Mouse (Mus musculus) forebrain, postnatal 0 days (tissue): Measurements from ENCODE around the gene D030056L22Rik. TPM values are rescaled to one million over a fixed set of nuclear protein-coding genes. Genes with fewer than 3 reads are reported as not detected.

Source experiments
- ATAC-seq: fragments of 200-750 bp; cut with Nextera tagmentation; 2 replicates; pipeline ENCODE4 v1.8.0; 2017; ENCODE audit warnings: mild to moderate bottlenecking, moderate library complexity
- DNase-seq: peaks from one replicate; pipeline ENCODE4 v3.0.0-alpha.2; 2015
- H3K27ac ChIP-seq: fragments of 300-500 bp; sonication (generic); 2 replicates; pipeline ENCODE4 v1.5.1; 2014; ENCODE audit warnings: low read depth, mild to moderate bottlenecking, antibody characterized with exemption, low read length, moderate library complexity, mixed read lengths
- H3K27me3 ChIP-seq: fragments of 300-500 bp; sonication (generic); 2 replicates; pipeline ENCODE4 v1.6.1; 2014; ENCODE audit warnings: mild to moderate bottlenecking, low read length, mixed read lengths; ENCODE audit not compliant: insufficient read depth
- H3K36me3 ChIP-seq: fragments of 300-500 bp; sonication (generic); 2 replicates; pipeline ENCODE4 v1.6.1; 2014; ENCODE audit warnings: mild to moderate bottlenecking, moderate library complexity; ENCODE audit not compliant: insufficient read depth
- H3K4me1 ChIP-seq: fragments of 300-500 bp; sonication (generic); 2 replicates; pipeline ENCODE4 v1.6.1; 2014; ENCODE audit warnings: antibody characterized with exemption; ENCODE audit not compliant: insufficient read depth
- H3K4me2 ChIP-seq: fragments of 300-500 bp; sonication (generic); 2 replicates; pipeline ENCODE4 v1.6.1; 2014; ENCODE audit warnings: low read depth, mild to moderate bottlenecking, moderate library complexity
- H3K4me3 ChIP-seq: fragments of 300-500 bp; sonication (generic); 2 replicates; pipeline ENCODE4 v1.5.1; 2014; ENCODE audit warnings: low read depth, low read length, mixed read lengths
- H3K9ac ChIP-seq: fragments of 300-500 bp; sonication (generic); 2 replicates; pipeline ENCODE4 v1.6.1; 2014; ENCODE audit warnings: mild to moderate bottlenecking
- H3K9me3 ChIP-seq: fragments of 300-500 bp; sonication (generic); 2 replicates; pipeline ENCODE4 v1.6.1; 2016; ENCODE audit warnings: low read length
- CTCF ChIP-seq: sonication (generic); IDR thresholded peaks from 2 replicates; pipeline ENCODE4 v1.5.1; 2016; ENCODE audit warnings: antibody characterized with exemption, control low read depth, low read depth
- WGBS: fragments of 180-500 bp; shearing (Covaris S2); extraction: QIAGEN DNeasy Blood & Tissue Kit; methylation state at CpG from one replicate; pipeline ENCODE4 v1.1.7; 2014; 5-methylcytosine and 5-hydroxymethylcytosine counted together
- polyA plus RNA-seq: library from polyadenylated mRNA; unstranded; fragments of >200 nt; fragmentation: Nextera tagmentation; extraction: Ambion mirVana; gene quantifications from 2 replicates; pipeline ENCODE4 v1.2.1, GENCODE M21; 2015
- total RNA-seq: library from RNA; depleted of rRNA; stranded (reverse); fragments of >200 nt; gene quantifications from 2 replicates; pipeline ENCODE4 v1.2.3, GENCODE M21; 2014

The D030056L22Rik gene
- total and polyA plus RNA-seq, 2 experiments from 2014 or later, result 40.8 to 61.5 TPM

GRCm38 (mm10) chr19:18725186-18725585, 12.2 kb downstream of the D030056L22Rik start:
- ATAC-seq (no peak), DNase-seq (no peak)
- Histone ChIP-seq H3K27me3 (no peaks in the 10 kb centered on the region), H3K4me1 (no peaks in the 10 kb centered on the region), H3K4me2 (no peak overlapping the region), H3K9me3 (no peaks in the 10 kb centered on the region), H3K27ac (no peak overlapping the region), H3K9ac (no peak overlapping the region), H3K4me3 (no peak overlapping the region), H3K36me3 (no peaks in the 10 kb centered on the region)
- no peak for TF ChIP-seq CTCF
- 80% methylated on average over 2 of the region's 2 CpGs for WGBS

DNA sequence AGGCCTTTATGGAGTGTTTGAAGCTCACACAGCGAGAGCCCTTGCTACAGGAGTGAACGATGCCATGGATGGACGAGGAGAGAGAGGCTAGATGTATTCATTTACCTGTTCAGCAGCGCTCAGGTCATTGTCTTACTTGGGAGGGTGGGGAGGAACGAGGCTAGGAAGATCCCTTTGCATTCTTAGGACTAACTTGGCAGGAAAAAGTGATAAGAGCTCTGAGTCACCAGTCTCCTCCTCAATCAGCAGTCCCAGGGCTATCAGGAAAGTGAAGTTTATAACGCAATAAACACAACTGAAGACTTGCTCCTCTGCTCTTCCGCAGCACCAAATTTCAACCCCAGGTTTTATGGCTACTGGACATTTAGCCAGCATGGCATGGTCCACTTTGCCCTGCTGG, 17.3 kb downstream of the D030056L22Rik start:
- WGBS, result 83% methylated on average over 7 of the region's 7 CpGs
- Histone ChIP-seq H3K27ac (no peak overlapping the region), H3K36me3 (no peaks in the 10 kb centered on the region), H3K9ac (no peak overlapping the region), H3K27me3 (no peaks in the 10 kb centered on the region), H3K4me2 (no peak overlapping the region), H3K4me1 (no peaks in the 10 kb centered on the region), H3K9me3 (no peaks in the 10 kb centered on the region), H3K4me3 (no peak overlapping the region)
- DNase-seq (no peak), ATAC-seq (no peak)
- TF ChIP-seq CTCF, result no peak

DNA sequence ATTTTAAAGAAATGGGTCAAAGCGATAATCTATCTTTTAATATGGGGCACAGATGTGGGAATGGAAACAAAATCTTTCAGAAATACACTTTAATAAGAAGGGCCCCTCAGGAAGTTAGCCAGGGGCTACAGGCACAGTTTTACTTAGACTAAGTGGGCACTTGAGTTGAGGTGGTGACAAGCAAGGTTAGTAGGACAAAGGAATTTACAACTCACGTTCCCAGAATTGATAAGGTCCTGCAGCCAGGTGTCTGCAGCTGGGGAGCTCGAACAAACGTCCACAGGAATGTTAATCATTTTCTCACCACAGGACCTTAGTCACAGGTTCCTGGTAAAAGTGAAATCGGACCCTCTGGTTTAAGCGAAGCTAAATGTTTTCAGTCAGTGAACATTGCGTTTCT, 18.1 kb downstream of the D030056L22Rik start:
- H3K4me1 ChIP-seq, result no peaks in the 10 kb centered on the region
- H3K9me3 ChIP-seq, result no peaks in the 10 kb centered on the region
- H3K36me3 ChIP-seq, result no peaks in the 10 kb centered on the region
- ATAC-seq, result no peak
- no peak overlapping the region for H3K9ac ChIP-seq
- H3K27me3 ChIP-seq, result no peaks in the 10 kb centered on the region
- 62% methylated on average over 7 of the region's 7 CpGs for WGBS
- H3K4me3 ChIP-seq, result no peak overlapping the region
- no peak overlapping the region for H3K4me2 ChIP-seq
- no peak overlapping the region for H3K27ac ChIP-seq
- DNase-seq, result no peak
- TF ChIP-seq CTCF, result no peak

GRCm38 (mm10) chr19:18735901-18736300, 22.9 kb downstream of the D030056L22Rik start:
- H3K4me2 ChIP-seq, result no peak overlapping the region
- no peak overlapping the region for H3K4me3 ChIP-seq
- WGBS, result 94% methylated on average over 4 of the region's 4 CpGs
- H3K9ac ChIP-seq, result no peak overlapping the region
- TF ChIP-seq CTCF, result no peak
- H3K36me3 ChIP-seq, result no peaks in the 10 kb centered on the region
- no peaks in the 10 kb centered on the region for H3K9me3 ChIP-seq
- DNase-seq (no peak), ATAC-seq (no peak)
- no peaks in the 10 kb centered on the region for H3K4me1 ChIP-seq
- no peak overlapping the region for H3K27ac ChIP-seq
- H3K27me3 ChIP-seq, result no peaks in the 10 kb centered on the region

GRCm38 (mm10) chr19:18739146-18739545, 26.2 kb downstream of the D030056L22Rik start:
- no peak overlapping the region for H3K27ac ChIP-seq
- H3K4me2 ChIP-seq, result no peak overlapping the region
- no peak for DNase-seq
- H3K27me3 ChIP-seq, result no peaks in the 10 kb centered on the region
- no peak for ATAC-seq
- WGBS, result 89% methylated on average over 7 of the region's 7 CpGs
- no peak overlapping the region for H3K9ac ChIP-seq
- H3K36me3 ChIP-seq, result no peaks in the 10 kb centered on the region
- H3K4me3 ChIP-seq, result no peak overlapping the region
- H3K4me1 ChIP-seq, result no peaks in the 10 kb centered on the region
- TF ChIP-seq CTCF, result no peak
- no peaks in the 10 kb centered on the region for H3K9me3 ChIP-seq

GRCm38 (mm10) chr19:18743946-18744345, 31.0 kb downstream of the D030056L22Rik start:
- no peaks in the 10 kb centered on the region for H3K27me3 ChIP-seq
- no peak overlapping the region for H3K4me3 ChIP-seq
- H3K36me3 ChIP-seq, result no peaks in the 10 kb centered on the region
- no peak overlapping the region for H3K4me2 ChIP-seq
- H3K9me3 ChIP-seq, result no peaks in the 10 kb centered on the region
- H3K27ac ChIP-seq, result no peak overlapping the region
- ATAC-seq, result no peak
- no peak for DNase-seq
- H3K9ac ChIP-seq, result no peak overlapping the region
- H3K4me1 ChIP-seq, result no peaks in the 10 kb centered on the region
- TF ChIP-seq CTCF, result no peak
- 88% methylated on average over 5 of the region's 5 CpGs for WGBS

DNA sequence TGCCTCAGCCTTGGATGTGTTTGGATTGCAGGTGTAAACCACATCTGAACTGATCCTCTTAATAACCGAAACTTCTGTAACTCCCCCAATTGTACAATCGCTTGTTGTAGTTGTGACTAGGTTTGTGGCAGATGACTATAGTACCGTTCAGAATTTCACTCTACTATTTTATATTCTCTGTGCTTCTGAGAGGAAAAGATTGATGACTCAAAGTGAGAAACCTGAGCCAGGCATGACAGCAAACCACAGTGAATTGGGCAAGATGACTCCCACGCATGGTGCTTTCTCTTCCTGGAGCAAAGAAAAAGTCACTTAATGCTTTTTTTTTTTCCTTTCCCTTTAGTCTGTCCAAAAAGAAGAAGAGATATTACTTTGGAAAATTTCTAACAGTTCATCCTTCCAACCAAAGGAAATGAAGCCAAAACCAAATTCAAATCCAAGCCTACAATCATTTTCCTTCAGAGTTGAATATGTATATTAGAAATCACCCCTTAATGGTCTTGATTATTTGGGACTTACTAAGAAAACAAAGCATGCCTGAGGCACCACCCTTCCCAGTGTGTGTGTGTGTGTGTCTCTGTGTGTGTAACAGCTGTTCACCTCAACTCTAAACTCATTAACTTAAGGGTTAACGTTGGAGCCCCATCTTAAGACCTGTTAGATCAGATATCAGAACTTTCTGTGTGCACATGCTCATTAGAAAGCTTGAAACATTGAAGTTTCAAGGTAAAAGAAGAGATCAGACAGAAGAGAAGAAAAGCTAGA, 33.8 kb downstream of the D030056L22Rik start:
- Histone ChIP-seq H3K9ac (no peak overlapping the region), H3K36me3 (no peaks in the 10 kb centered on the region), H3K4me1 (peaks cover 5% of the 10 kb centered on the region; the same call in 1 of the 2 replicates), H3K27ac (no peak overlapping the region), H3K4me3 (no peak overlapping the region), H3K27me3 (no peaks in the 10 kb centered on the region; the same call in 1 of the 2 replicates), H3K4me2 (no peak overlapping the region), H3K9me3 (no peaks in the 10 kb centered on the region)
- WGBS, result 89% methylated on average over 5 of the region's 5 CpGs
- ATAC-seq (no peak), DNase-seq (no peak)
- no peak for TF ChIP-seq CTCF
